Mouse (Mus musculus): Measurements from ENCODE around the gene Idi2. TPM values are rescaled to one million over a fixed set of nuclear protein-coding genes. Genes with fewer than 3 reads are reported as not detected.
A peak's percentile ranks its signal among the peaks of the same experiment; 100 is the strongest.
"Not testable (repeated sequence)": the region's sequence is repeated elsewhere in the genome, so short reads cannot be mapped to it uniquely, and the experiment has no call there.

Gene Idi2
- polyA plus RNA-seq (2015; fragmentation: Nextera tagmentation; extraction: Ambion mirVana), result not detected in 2 replicates

DNA sequence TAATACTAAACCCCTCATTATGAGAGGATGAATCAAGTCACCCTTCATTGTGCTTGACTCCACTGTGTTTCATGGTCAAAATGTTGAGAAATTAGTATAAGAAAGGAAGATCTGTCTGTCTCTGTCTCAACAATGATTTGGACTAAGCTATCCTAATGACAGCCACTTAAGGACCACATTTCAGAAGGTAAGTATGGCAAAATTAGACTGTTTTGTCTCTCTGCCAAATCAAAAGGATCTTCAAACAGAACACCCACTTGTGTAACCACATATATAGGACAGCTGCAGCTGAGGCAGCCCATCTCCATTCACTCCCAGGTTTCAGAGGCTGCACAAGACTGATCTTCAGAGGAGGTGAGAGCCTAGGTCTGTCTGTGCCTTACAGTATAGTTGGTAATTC, at the start of gene Idi2:
Gene Idi2 (plus strand): TSS at position 301 of the 400 bp plus-strand sequence.
- not testable (repeated sequence) for H3K4me2 ChIP-seq (replicated peaks; ENCODE audit: low read depth, low read length); H3K9ac ChIP-seq (replicated peaks; ENCODE audit: low read depth); H3K36me3 ChIP-seq (ENCODE audit: insufficient read depth, low read length); H3K27ac ChIP-seq (ENCODE audit: low read length); H3K4me1 ChIP-seq (ENCODE audit: insufficient read depth, low read depth, low read length); DNase-seq (ENCODE audit: low spot score); H3K9me3 ChIP-seq (ENCODE audit: low read length); H3K4me3 ChIP-seq (ENCODE audit: low read depth, low read length); ATAC-seq; H3K27me3 ChIP-seq (replicated peaks; ENCODE audit: insufficient read depth, low read length)

DNA sequence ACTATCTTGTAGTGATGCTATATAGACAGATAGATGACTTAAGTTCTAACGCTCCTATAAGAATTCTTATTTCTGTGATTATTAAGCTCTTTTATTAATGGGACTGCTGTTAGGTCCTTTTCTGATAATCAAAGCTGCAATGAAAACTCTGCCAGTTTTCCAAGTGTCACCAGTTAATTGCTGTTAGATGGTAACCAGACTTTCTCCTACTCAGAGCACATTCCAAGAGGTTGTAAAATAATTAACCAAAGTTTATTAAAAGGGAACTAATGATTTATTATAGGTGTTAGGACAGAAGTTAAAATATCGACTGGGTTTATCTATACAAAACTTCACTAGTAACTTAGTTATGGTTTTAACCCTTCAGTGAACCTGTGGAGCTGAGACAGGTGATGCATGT, 46.7 kb upstream of the Idi2 start:
- ATAC-seq; H3K9me3 ChIP-seq (ENCODE audit: low read length); H3K36me3 ChIP-seq (ENCODE audit: insufficient read depth, low read length); H3K4me3 ChIP-seq (ENCODE audit: low read depth, low read length); H3K4me1 ChIP-seq (ENCODE audit: insufficient read depth, low read depth, low read length); H3K27ac ChIP-seq (ENCODE audit: low read length); DNase-seq (ENCODE audit: low spot score); H3K4me2 ChIP-seq (replicated peaks; ENCODE audit: low read depth, low read length); H3K27me3 ChIP-seq (replicated peaks; ENCODE audit: insufficient read depth, low read length); H3K9ac ChIP-seq (replicated peaks; ENCODE audit: low read depth): not testable (repeated sequence)
- 84% methylated on average over 2 of the region's 2 CpGs for WGBS

DNA sequence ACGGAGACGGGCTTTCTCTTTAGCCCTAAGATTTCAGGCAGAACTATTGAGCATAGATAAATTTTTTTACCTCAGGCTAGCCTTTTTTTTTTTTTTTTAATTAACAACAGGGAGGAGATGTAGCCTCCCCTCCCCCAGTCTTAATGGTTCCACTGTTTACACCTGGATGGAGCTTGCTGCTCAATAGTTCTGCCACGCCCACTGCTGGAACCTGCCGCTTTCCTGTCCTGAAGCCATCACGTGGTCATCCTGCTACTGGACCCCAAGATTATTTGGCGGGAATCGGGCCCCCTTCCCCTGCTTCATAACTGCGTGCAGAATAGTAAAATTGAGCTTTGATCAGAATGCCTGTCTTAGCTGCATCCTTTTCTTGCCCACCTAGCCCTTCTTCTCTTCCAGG, 38.8 kb upstream of the Idi2 start:
- H3K27ac ChIP-seq (ENCODE audit: low read length); H3K4me2 ChIP-seq (replicated peaks; ENCODE audit: low read depth, low read length): not testable (repeated sequence)
- WGBS, result 91% methylated on average over 8 of the region's 8 CpGs

DNA sequence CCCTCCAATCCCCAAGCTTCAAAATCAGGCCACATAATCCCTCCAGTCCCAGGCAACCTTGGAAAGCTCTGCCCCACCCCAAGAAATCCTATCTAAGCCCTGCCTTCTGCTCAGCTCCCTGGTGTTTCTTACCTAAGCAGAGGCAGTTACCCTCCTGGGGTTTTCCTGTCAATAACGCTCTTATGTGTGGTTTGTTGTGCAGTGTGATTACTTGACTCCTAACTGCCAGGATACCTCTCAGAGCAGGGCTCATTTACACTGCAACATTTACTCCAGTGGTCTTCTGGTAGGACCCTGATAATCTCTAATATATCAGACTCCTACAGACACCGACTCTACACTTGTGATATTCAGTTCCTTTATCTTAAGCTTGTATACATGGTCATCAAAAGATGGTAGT, 19.2 kb upstream of the Idi2 start:
- no peaks in the 10 kb centered on the region for H3K36me3 ChIP-seq (ENCODE audit: insufficient read depth, low read length)
- 45% methylated on average over 2 of the region's 2 CpGs for WGBS
- TF ChIP-seq CTCF (IDR thresholded peaks at IDR 0.05) (no peak), EP300 (IDR thresholded peaks at IDR 0.05) (no peak)

More for the DNA sequence above, 38.8 kb upstream of the Idi2 start:
- not testable (repeated sequence) for H3K9me3 ChIP-seq (ENCODE audit: low read length); H3K4me1 ChIP-seq (ENCODE audit: insufficient read depth, low read depth, low read length); H3K4me3 ChIP-seq (ENCODE audit: low read depth, low read length); H3K9ac ChIP-seq (replicated peaks; ENCODE audit: low read depth); H3K27me3 ChIP-seq (replicated peaks; ENCODE audit: insufficient read depth, low read length); H3K36me3 ChIP-seq (ENCODE audit: insufficient read depth, low read length); DNase-seq (ENCODE audit: low spot score); ATAC-seq

DNA sequence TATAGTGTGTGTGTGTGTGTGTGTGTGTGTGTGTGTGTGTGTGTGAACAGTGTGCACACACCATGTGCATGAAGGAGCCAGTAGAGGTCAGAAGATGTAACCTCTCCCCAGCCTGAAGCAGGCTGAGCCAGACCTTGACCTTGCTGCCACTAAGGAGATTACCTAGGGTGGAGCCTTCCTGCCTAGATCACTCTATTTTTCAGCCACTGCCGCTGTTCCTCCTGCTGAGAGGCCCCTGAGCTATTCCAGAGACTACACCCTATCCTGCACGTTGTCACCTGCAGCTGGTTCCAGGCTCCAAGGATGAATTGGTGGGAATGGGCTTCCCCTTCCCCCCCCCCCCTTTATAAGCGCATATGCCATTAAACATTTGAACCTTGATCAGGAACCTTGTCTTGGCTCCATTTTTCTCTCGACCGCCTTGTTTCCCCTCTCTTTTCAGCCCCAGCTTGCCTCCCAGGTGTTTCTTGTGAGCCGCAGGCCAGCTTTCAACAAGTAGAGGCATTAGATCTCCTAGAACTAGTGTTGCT, 15.0 kb upstream of the Idi2 start:
- not testable (repeated sequence) for H3K4me1 ChIP-seq (ENCODE audit: insufficient read depth, low read depth, low read length); H3K4me3 ChIP-seq (ENCODE audit: low read depth, low read length); H3K9me3 ChIP-seq (ENCODE audit: low read length); H3K27me3 ChIP-seq (replicated peaks; ENCODE audit: insufficient read depth, low read length); H3K27ac ChIP-seq (ENCODE audit: low read length); DNase-seq (ENCODE audit: low spot score); H3K36me3 ChIP-seq (ENCODE audit: insufficient read depth, low read length); H3K9ac ChIP-seq (replicated peaks; ENCODE audit: low read depth); ATAC-seq; H3K4me2 ChIP-seq (replicated peaks; ENCODE audit: low read depth, low read length)
- 69% methylated on average over 6 of the region's 6 CpGs for WGBS

More for the DNA sequence above, 19.2 kb upstream of the Idi2 start:
- Histone ChIP-seq H3K27me3 (replicated peaks; ENCODE audit: insufficient read depth, low read length) (no peaks in the 10 kb centered on the region), H3K9ac (replicated peaks; ENCODE audit: low read depth) (no peak overlapping the region), H3K4me3 (ENCODE audit: low read depth, low read length) (no peak overlapping the region), H3K4me1 (ENCODE audit: insufficient read depth, low read depth, low read length) (no peaks in the 10 kb centered on the region), H3K9me3 (ENCODE audit: low read length) (no peaks in the 10 kb centered on the region), H3K27ac (ENCODE audit: low read length) (no peak overlapping the region), H3K4me2 (replicated peaks; ENCODE audit: low read depth, low read length) (no peak overlapping the region)
- DNase-seq (ENCODE audit: low spot score) (no peak), ATAC-seq (no peak)

DNA sequence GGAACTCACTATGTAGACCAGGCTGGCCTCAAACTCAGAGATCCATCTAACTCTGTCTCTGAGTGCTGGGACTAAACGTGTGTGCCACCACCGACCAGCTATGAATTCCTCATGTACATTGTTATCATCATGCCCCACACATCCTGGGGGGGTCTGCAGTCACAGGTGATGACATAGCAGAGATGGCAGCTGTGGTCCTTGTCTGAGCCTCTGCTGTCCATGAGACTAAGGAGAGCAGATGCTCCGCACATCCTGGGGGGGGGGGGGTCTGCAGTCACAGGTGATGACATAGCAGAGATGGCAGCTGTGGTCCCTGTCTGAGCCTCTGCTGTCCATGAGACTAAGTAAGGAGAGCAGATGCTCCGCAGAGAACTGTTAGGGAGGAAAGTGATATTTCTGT, 11.6 kb upstream of the Idi2 start:
- not testable (repeated sequence) for ATAC-seq; H3K9me3 ChIP-seq (ENCODE audit: low read length); H3K27me3 ChIP-seq (replicated peaks; ENCODE audit: insufficient read depth, low read length); H3K36me3 ChIP-seq (ENCODE audit: insufficient read depth, low read length); H3K9ac ChIP-seq (replicated peaks; ENCODE audit: low read depth); H3K27ac ChIP-seq (ENCODE audit: low read length); H3K4me2 ChIP-seq (replicated peaks; ENCODE audit: low read depth, low read length); H3K4me3 ChIP-seq (ENCODE audit: low read depth, low read length); H3K4me1 ChIP-seq (ENCODE audit: insufficient read depth, low read depth, low read length)
- WGBS, result 76% methylated on average over 4 of the region's 4 CpGs
- DNase-seq (ENCODE audit: low spot score), result peak; percentile 2

DNA sequence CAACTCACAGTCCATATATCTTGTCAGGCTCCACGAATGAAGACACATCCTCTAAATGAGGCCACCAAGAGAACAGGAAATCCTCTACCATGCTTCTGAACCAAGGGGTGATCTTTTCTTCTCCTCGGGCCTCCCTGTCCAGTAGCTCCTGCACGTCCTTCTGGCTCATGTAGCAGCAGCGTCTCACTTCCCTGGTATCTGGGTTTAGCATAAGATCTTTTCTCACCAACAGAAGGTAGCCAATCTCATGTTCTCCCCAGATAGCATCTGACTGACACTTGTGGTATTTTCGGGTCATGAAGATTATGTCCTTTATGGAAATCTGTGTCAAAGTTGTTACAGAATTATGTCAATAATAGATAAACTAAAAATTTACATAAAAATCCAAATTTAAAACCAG, 11.0 kb upstream of the Idi2 start:
- not testable (repeated sequence) for H3K4me2 ChIP-seq (replicated peaks; ENCODE audit: low read depth, low read length); H3K9ac ChIP-seq (replicated peaks; ENCODE audit: low read depth); H3K9me3 ChIP-seq (ENCODE audit: low read length); H3K27ac ChIP-seq (ENCODE audit: low read length); H3K4me1 ChIP-seq (ENCODE audit: insufficient read depth, low read depth, low read length); H3K4me3 ChIP-seq (ENCODE audit: low read depth, low read length); DNase-seq (ENCODE audit: low spot score); ATAC-seq; H3K27me3 ChIP-seq (replicated peaks; ENCODE audit: insufficient read depth, low read length); H3K36me3 ChIP-seq (ENCODE audit: insufficient read depth, low read length)
- WGBS, result 22% methylated on average over 1 of the region's 5 CpGs

DNA sequence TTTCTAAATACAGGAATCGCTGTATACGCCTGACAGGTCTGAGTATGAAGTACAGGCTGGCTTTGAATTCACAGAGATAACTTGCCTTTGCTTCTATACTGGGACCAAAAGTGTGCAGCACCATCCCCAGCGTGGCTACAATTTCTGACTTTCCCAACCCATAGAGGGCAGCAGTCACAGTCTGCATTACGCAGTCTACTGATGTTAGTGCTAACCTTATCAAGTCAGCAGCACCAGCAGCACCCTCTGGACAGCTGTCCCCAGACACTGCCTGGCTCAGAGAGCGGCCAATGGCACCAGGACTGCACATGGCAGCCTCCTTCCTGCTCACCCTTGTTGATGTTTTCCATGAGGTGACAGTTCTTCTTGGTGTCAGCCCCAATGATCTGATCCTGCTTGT, 8.8 kb upstream of the Idi2 start:
- H3K4me2 ChIP-seq (replicated peaks; ENCODE audit: low read depth, low read length); H3K9me3 ChIP-seq (ENCODE audit: low read length); H3K27ac ChIP-seq (ENCODE audit: low read length); ATAC-seq; H3K4me1 ChIP-seq (ENCODE audit: insufficient read depth, low read depth, low read length); H3K27me3 ChIP-seq (replicated peaks; ENCODE audit: insufficient read depth, low read length); H3K9ac ChIP-seq (replicated peaks; ENCODE audit: low read depth); H3K36me3 ChIP-seq (ENCODE audit: insufficient read depth, low read length); H3K4me3 ChIP-seq (ENCODE audit: low read depth, low read length); DNase-seq (ENCODE audit: low spot score): not testable (repeated sequence)
- no CpG with 5 or more reads among the region's 5 CpGs for WGBS

DNA sequence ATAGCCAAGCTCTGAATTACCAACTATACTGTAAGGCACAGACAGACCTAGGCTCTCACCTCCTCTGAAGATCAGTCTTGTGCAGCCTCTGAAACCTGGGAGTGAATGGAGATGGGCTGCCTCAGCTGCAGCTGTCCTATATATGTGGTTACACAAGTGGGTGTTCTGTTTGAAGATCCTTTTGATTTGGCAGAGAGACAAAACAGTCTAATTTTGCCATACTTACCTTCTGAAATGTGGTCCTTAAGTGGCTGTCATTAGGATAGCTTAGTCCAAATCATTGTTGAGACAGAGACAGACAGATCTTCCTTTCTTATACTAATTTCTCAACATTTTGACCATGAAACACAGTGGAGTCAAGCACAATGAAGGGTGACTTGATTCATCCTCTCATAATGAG, 4.5 kb upstream of the Idi2 start, which contains the start of gene Gm9745:
Gene Gm9745 (minus strand): TSS at position 101 of the 400 bp plus-strand sequence.
- H3K27ac ChIP-seq (ENCODE audit: low read length); DNase-seq (ENCODE audit: low spot score); H3K4me3 ChIP-seq (ENCODE audit: low read depth, low read length); H3K36me3 ChIP-seq (ENCODE audit: insufficient read depth, low read length); H3K27me3 ChIP-seq (replicated peaks; ENCODE audit: insufficient read depth, low read length); H3K9me3 ChIP-seq (ENCODE audit: low read length); ATAC-seq; H3K9ac ChIP-seq (replicated peaks; ENCODE audit: low read depth); H3K4me2 ChIP-seq (replicated peaks; ENCODE audit: low read depth, low read length); H3K4me1 ChIP-seq (ENCODE audit: insufficient read depth, low read depth, low read length): not testable (repeated sequence)

DNA sequence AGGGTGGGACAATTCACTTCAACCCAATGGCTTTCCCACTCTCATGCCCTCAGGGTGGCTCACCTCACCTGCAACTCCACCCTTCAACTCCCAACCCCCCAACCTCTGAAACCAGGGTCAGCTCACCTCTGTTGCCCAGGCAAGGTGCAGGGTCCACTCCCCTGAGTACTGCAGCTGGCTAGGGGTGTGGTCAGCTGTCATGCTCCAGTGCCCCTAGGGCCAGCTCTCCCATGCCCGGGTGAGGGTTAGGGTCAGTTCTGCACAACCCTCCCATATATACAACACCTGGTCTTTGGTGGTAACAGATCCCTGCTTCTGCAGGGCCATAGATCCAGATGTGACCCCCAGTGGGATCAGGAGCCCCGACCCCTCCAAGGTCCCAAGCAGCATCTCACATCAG, 2.5 kb downstream of the Idi2 start:
- H3K9me3 ChIP-seq (ENCODE audit: low read length); DNase-seq (ENCODE audit: low spot score); H3K4me2 ChIP-seq (replicated peaks; ENCODE audit: low read depth, low read length); H3K4me3 ChIP-seq (ENCODE audit: low read depth, low read length); H3K9ac ChIP-seq (replicated peaks; ENCODE audit: low read depth); H3K4me1 ChIP-seq (ENCODE audit: insufficient read depth, low read depth, low read length); H3K27ac ChIP-seq (ENCODE audit: low read length); ATAC-seq; H3K36me3 ChIP-seq (ENCODE audit: insufficient read depth, low read length); H3K27me3 ChIP-seq (replicated peaks; ENCODE audit: insufficient read depth, low read length): not testable (repeated sequence)
- WGBS, result 88% methylated on average over 2 of the region's 2 CpGs

Measured in lung, postnatal 0 days (tissue).